Mouse (Mus musculus): ENCODE measurements around the gene Zfp991. TPM values are rescaled to one million over a fixed set of nuclear protein-coding genes. Genes with fewer than 3 reads are reported as not detected.
"Not testable (repeated sequence)": the region's sequence is repeated elsewhere in the genome, so short reads cannot be mapped to it uniquely, and the experiment has no call there.

Zfp991 gene
- 5.3 and 6.4 TPM in 2 replicates for polyA plus RNA-seq (2015; fragmentation: Nextera tagmentation; extraction: Ambion mirVana)

DNA sequence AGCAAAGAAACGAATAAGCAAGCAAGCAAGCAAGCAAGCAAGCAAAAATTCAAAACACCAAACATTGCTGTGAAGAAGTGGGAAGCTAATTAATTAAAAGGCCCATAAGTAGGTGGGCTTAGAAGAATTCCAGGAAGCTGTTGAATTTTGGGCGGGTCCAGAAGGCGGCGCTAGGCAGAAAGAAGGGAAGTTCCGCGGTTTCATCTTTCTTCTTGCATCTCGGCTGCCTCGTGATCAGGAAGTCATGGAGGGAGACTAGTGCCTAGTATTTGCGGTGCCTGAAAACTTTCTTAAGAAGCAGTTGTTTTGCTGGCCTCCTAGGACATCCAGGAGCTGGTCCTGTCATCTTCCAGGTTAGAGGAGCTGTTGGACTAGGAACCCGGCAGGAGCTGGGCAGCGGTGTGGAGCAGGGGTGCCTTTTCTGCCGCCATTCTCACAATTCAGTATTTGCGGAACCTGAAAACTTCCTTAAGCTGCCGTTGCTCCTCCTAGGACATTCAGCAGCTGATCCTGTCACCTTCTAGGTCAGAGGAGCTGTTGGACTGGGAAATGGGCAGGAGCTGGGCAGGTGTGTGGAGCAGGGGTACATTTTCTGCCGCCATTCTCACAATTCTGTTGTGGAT, at the start of gene Zfp991:
TSS of gene Zfp991 (plus strand) at position 202 of the 623 bp plus-strand sequence.
- 41% methylated on average over 2 of the region's 15 CpGs for WGBS
- H3K27me3 ChIP-seq (replicated peaks; ENCODE audit: control insufficient read depth, insufficient read depth, low read length); H3K4me1 ChIP-seq (ENCODE audit: control insufficient read depth, insufficient read depth, low read depth, low read length); H3K36me3 ChIP-seq (ENCODE audit: control insufficient read depth, insufficient read depth, low read length); H3K9me3 ChIP-seq (ENCODE audit: control insufficient read depth, low read length); H3K27ac ChIP-seq (ENCODE audit: low read depth, low read length); ATAC-seq; H3K9ac ChIP-seq (ENCODE audit: low read depth, low read length); H3K4me2 ChIP-seq (ENCODE audit: low read length): not testable (repeated sequence)
- peak within 1 kb of the TSS; percentile 20; the same call in 1 of the 2 replicates for H3K4me3 ChIP-seq (ENCODE audit: low read length)

- H3K27me3 ChIP-seq (replicated peaks; ENCODE audit: control insufficient read depth, insufficient read depth, low read length); ATAC-seq; H3K9ac ChIP-seq (ENCODE audit: low read depth, low read length); H3K4me3 ChIP-seq (ENCODE audit: low read length); H3K9me3 ChIP-seq (ENCODE audit: control insufficient read depth, low read length); H3K4me2 ChIP-seq (ENCODE audit: low read length); H3K36me3 ChIP-seq (ENCODE audit: control insufficient read depth, insufficient read depth, low read length); H3K4me1 ChIP-seq (ENCODE audit: control insufficient read depth, insufficient read depth, low read depth, low read length); H3K27ac ChIP-seq (ENCODE audit: low read depth, low read length): not testable (repeated sequence)
- WGBS = 61% methylated on average over 2 of the region's 2 CpGs
Measured at GRCm38 (mm10) chr4:147095641-147096040, 36.2 kb upstream of the Zfp991 start.

- Histone ChIP-seq H3K4me2 (ENCODE audit: low read length) (peak overlapping the region; percentile 75), H3K4me3 (ENCODE audit: low read length) (peak overlapping the region; percentile 52), H3K9ac (ENCODE audit: low read depth, low read length) (peak overlapping the region; percentile 58)
- H3K27ac ChIP-seq (ENCODE audit: low read depth, low read length); H3K36me3 ChIP-seq (ENCODE audit: control insufficient read depth, insufficient read depth, low read length); H3K27me3 ChIP-seq (replicated peaks; ENCODE audit: control insufficient read depth, insufficient read depth, low read length); H3K4me1 ChIP-seq (ENCODE audit: control insufficient read depth, insufficient read depth, low read depth, low read length); H3K9me3 ChIP-seq (ENCODE audit: control insufficient read depth, low read length): not testable (repeated sequence)
- WGBS = 1% methylated on average over 49 of the region's 109 CpGs
- peak; percentile 96 for ATAC-seq
Measured at GRCm38 (mm10) chr4:147101666-147102626, 29.9 kb upstream of the Zfp991 start.

DNA sequence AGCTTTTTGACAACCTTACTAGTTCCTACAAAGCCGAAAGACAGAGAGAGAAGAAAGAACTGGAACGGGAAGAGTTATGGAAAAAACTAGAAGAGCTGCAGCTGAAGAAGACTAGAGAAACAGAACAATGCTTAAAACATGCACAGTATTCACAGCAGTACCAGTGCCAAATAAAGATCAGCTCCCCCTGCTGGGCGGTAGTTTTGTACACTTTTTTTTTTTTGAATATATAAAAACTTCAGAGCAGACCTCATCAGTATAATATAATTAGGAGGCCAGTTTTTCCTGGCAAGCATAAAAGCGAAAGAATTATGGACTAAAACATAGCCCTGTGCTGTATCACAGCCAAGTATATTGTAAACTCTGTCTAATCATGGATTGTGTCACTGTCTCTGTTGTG, 28.0 kb upstream of the Zfp991 start:
- ATAC-seq; H3K9me3 ChIP-seq (ENCODE audit: control insufficient read depth, low read length); H3K27me3 ChIP-seq (replicated peaks; ENCODE audit: control insufficient read depth, insufficient read depth, low read length); H3K4me2 ChIP-seq (ENCODE audit: low read length); H3K27ac ChIP-seq (ENCODE audit: low read depth, low read length); H3K36me3 ChIP-seq (ENCODE audit: control insufficient read depth, insufficient read depth, low read length); H3K4me3 ChIP-seq (ENCODE audit: low read length); H3K9ac ChIP-seq (ENCODE audit: low read depth, low read length); H3K4me1 ChIP-seq (ENCODE audit: control insufficient read depth, insufficient read depth, low read depth, low read length): not testable (repeated sequence)
- WGBS = 56% methylated on average over 4 of the region's 4 CpGs

- not testable (repeated sequence) for H3K4me1 ChIP-seq (ENCODE audit: control insufficient read depth, insufficient read depth, low read depth, low read length); H3K9me3 ChIP-seq (ENCODE audit: control insufficient read depth, low read length); ATAC-seq; H3K4me3 ChIP-seq (ENCODE audit: low read length); H3K27ac ChIP-seq (ENCODE audit: low read depth, low read length); H3K4me2 ChIP-seq (ENCODE audit: low read length); H3K9ac ChIP-seq (ENCODE audit: low read depth, low read length); H3K36me3 ChIP-seq (ENCODE audit: control insufficient read depth, insufficient read depth, low read length); H3K27me3 ChIP-seq (replicated peaks; ENCODE audit: control insufficient read depth, insufficient read depth, low read length)
- 82% methylated on average over 2 of the region's 3 CpGs for WGBS
Measured at GRCm38 (mm10) chr4:147117839-147118238, 14.0 kb upstream of the Zfp991 start.

DNA sequence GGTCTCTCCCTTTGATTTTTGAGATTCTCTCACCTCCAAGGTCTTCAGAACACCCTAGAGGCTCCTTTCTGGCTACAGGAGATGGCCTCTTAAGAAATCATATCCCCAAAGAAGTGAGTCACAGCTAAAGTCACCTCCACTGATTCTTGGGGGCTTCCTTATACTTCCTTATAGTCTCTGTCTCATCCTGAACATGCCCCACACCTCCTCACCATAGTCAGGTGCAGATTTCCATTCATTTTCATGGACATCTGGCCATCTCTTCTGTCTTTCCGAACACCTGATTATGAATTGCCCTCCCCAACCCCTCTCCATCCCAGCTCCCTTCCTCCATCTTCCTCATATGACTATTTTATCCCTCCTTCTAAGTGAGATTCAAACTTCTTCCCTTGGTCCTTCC, 9.6 kb upstream of the Zfp991 start:
- not testable (repeated sequence) for H3K27me3 ChIP-seq (replicated peaks; ENCODE audit: control insufficient read depth, insufficient read depth, low read length); H3K9ac ChIP-seq (ENCODE audit: low read depth, low read length); H3K4me1 ChIP-seq (ENCODE audit: control insufficient read depth, insufficient read depth, low read depth, low read length); H3K4me2 ChIP-seq (ENCODE audit: low read length); H3K27ac ChIP-seq (ENCODE audit: low read depth, low read length); H3K36me3 ChIP-seq (ENCODE audit: control insufficient read depth, insufficient read depth, low read length); ATAC-seq; H3K4me3 ChIP-seq (ENCODE audit: low read length)
- WGBS = 75% methylated on average over 1 of the region's 1 CpGs
- H3K9me3 ChIP-seq (ENCODE audit: control insufficient read depth, low read length) = peaks cover 20% of the 10 kb centered on the region

DNA sequence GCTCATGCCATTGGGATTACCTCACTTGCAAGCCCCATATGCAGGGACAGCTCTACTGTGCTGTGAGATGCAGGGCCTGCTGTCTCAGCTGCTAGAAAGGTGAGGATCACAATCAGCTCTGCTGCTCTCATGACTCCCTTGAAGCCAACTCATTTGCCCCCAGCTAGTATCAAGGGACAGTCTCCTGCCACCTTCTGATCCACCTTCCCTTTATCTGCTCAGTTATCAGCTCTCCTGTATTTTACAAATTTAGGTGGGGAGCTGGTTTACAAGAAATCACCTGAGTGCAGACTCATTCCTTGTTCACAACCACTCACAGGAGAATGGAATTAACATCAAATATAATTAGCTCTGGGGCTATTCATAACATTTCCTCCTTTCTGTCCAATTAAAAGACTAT, 8.0 kb upstream of the Zfp991 start:
- not testable (repeated sequence) for H3K4me3 ChIP-seq (ENCODE audit: low read length); H3K36me3 ChIP-seq (ENCODE audit: control insufficient read depth, insufficient read depth, low read length); H3K4me2 ChIP-seq (ENCODE audit: low read length); ATAC-seq; H3K4me1 ChIP-seq (ENCODE audit: control insufficient read depth, insufficient read depth, low read depth, low read length); H3K9ac ChIP-seq (ENCODE audit: low read depth, low read length); H3K27ac ChIP-seq (ENCODE audit: low read depth, low read length); H3K27me3 ChIP-seq (replicated peaks; ENCODE audit: control insufficient read depth, insufficient read depth, low read length)
- peaks cover 28% of the 10 kb centered on the region for H3K9me3 ChIP-seq (ENCODE audit: control insufficient read depth, low read length)

- peak overlapping the region; percentile 88 for H3K9ac ChIP-seq (ENCODE audit: low read depth, low read length)
- H3K9me3 ChIP-seq (ENCODE audit: control insufficient read depth, low read length) = peaks cover 28% of the 10 kb centered on the region
- peak; percentile 99 for ATAC-seq
- peak overlapping the region; percentile 92 for H3K4me2 ChIP-seq (ENCODE audit: low read length)
- H3K4me1 ChIP-seq (ENCODE audit: control insufficient read depth, insufficient read depth, low read depth, low read length); H3K27me3 ChIP-seq (replicated peaks; ENCODE audit: control insufficient read depth, insufficient read depth, low read length); H3K36me3 ChIP-seq (ENCODE audit: control insufficient read depth, insufficient read depth, low read length): not testable (repeated sequence)
- WGBS = 8% methylated on average over 45 of the region's 48 CpGs
- H3K27ac ChIP-seq (ENCODE audit: low read depth, low read length) = peak overlapping the region; percentile 62; the same call in 1 of the 2 replicates
- peak overlapping the region; percentile 64 for H3K4me3 ChIP-seq (ENCODE audit: low read length)
Measured at GRCm38 (mm10) chr4:147124400-147125306, 7.2 kb upstream of the Zfp991 start.

All from hindbrain, embryonic 16.5 days (tissue).